Mouse (Mus musculus) liver, adult 2 months (tissue): ENCODE results near the gene Gm17428.

ENCODE experiments used
- CTCF ChIP-seq: fragments of 200-500 bp; IDR thresholded peaks from 2 replicates; pipeline ENCODE4 v1.5.1; 2011; ENCODE audit warnings: low read depth, low read length, control low read depth
- POLR2A ChIP-seq: fragments of 200-500 bp; IDR thresholded peaks from 2 replicates; pipeline ENCODE4 v1.6.1; 2011; ENCODE audit warnings: low read length, control low read depth; ENCODE audit not compliant: insufficient read depth; ENCODE audit errors: extremely low read depth

- TF ChIP-seq POLR2A = no peak
- no peak for TF ChIP-seq CTCF
These were observed 21.3 kb upstream of the Gm17428 start for GRCm38 (mm10) chr14:54955481-54955880.
